25 mouse cellular contexts compared by ENCODE assay signal in genomic region chr3:60507979-60508378, GRCm38 (mm10). TPM values are rescaled to one million over a fixed set of nuclear protein-coding genes. Genes with fewer than 3 reads are reported as not detected.
DNase-seq lines count a peak whose midpoint lies in the region; ATAC-seq and TF ChIP-seq lines count a peak whose summit lies in the region.
"Had no signal": no experiment of that assay in that cellular context is flagged by ENCODE, and none has a peak within 500 bp of the region (broad histone marks: within the 10 kb centered on the region; RNA-seq: fewer than 3 reads in every experiment).

No protein-coding gene starts in this region.

- H3K27ac ChIP-seq in heart, postnatal 0 days (ENCODE audit: low read depth), result 0 out of 2 replicates have a peak overlapping the region, but pooled peaks have one; percentile 61
- H3K27ac ChIP-seq in midbrain, embryonic 11.5 days (ENCODE audit: low read depth, low read length), result no peak overlapping the region
- no peak overlapping the region for H3K27ac ChIP-seq in midbrain, postnatal 0 days (ENCODE audit: low read depth, low read length)
- H3K27ac ChIP-seq in liver, postnatal 0 days (ENCODE audit: low read depth), result 0 out of 2 replicates have a peak overlapping the region, but pooled peaks have one; percentile 7
- H3K27ac ChIP-seq: embryonic facial prominence, embryonic 13.5 days; heart, embryonic 10.5 days; hindbrain, embryonic 15.5 days; intestine, embryonic 15.5 days; limb, embryonic 15.5 days; macrophage had no signal

- intact Hi-C loops in heart, postnatal 25 days (cut with DNase I), result no loop called here
- intact Hi-C loops in left cerebral cortex, postnatal 25 days (cut with DNase I), result no loop called here

- no peak overlapping the region for H3K4me3 ChIP-seq in heart, postnatal 0 days (ENCODE audit: low read depth, low read length)
- no peak overlapping the region for H3K4me3 ChIP-seq in midbrain, embryonic 11.5 days (ENCODE audit: low read depth, low read length)
- H3K4me3 ChIP-seq in midbrain, postnatal 0 days (ENCODE audit: low read depth, low read length), result no peak overlapping the region
- H3K4me3 ChIP-seq in liver, postnatal 0 days (ENCODE audit: low read depth, low read length), result no peak overlapping the region
- H3K4me3 ChIP-seq: embryonic facial prominence, embryonic 13.5 days; heart, embryonic 10.5 days; hindbrain, embryonic 15.5 days; intestine, embryonic 15.5 days; limb, embryonic 15.5 days had no signal

- H3K9me3 ChIP-seq in heart, postnatal 0 days (replicated peaks; ENCODE audit: control insufficient read depth, low read length), result no peaks in the 10 kb centered on the region
- H3K9me3 ChIP-seq in midbrain, embryonic 11.5 days (ENCODE audit: control insufficient read depth, low read length), result no peaks in the 10 kb centered on the region
- H3K9me3 ChIP-seq in midbrain, postnatal 0 days (ENCODE audit: low read length), result no peaks in the 10 kb centered on the region
- no peaks in the 10 kb centered on the region for H3K9me3 ChIP-seq in liver, postnatal 0 days (ENCODE audit: low read length)
- H3K9me3 ChIP-seq: embryonic facial prominence, embryonic 13.5 days; heart, embryonic 10.5 days; hindbrain, embryonic 15.5 days; intestine, embryonic 15.5 days; limb, embryonic 15.5 days had no signal

- DNase-seq in heart, postnatal 0 days (ENCODE audit: low spot score), result no peak
- no peak for DNase-seq in heart, postnatal 25 days (ENCODE audit: low spot score)
- peak; percentile 57 for DNase-seq in midbrain, embryonic 11.5 days (ENCODE audit: low spot score, missing footprints)
- DNase-seq in midbrain, postnatal 0 days (ENCODE audit: low spot score), result no peak
- no peak for DNase-seq in liver, postnatal 0 days
- DNase-seq in layer of hippocampus, adult 9-11 months, result no peak
- DNase-seq in left cerebral cortex, postnatal 25 days (ENCODE audit: low spot score in 2 of 2), result no peak
- DNase-seq: adrenal gland, adult 8-10 months; B cell, adult 2 months; cerebellum, postnatal 10 days; gastrocnemius, postnatal 25 days; heart, postnatal 36 days; kidney, adult 9 months; kidney, postnatal 4 days; midbrain, embryonic 14.5 days; right cerebral cortex, postnatal 14 days; spleen, adult 18-20 months; thymus, postnatal 36 days had no signal

- H3K27me3 ChIP-seq in heart, postnatal 0 days (ENCODE audit: control insufficient read depth, insufficient read depth, low read length), result no peaks in the 10 kb centered on the region
- H3K27me3 ChIP-seq in midbrain, embryonic 11.5 days (ENCODE audit: control insufficient read depth, insufficient read depth, low read length), result no peaks in the 10 kb centered on the region
- H3K27me3 ChIP-seq in midbrain, postnatal 0 days (ENCODE audit: insufficient read depth, low read length), result no peaks in the 10 kb centered on the region
- no peaks in the 10 kb centered on the region for H3K27me3 ChIP-seq in liver, postnatal 0 days (ENCODE audit: insufficient read depth, low read length)
- H3K27me3 ChIP-seq: embryonic facial prominence, embryonic 13.5 days; hindbrain, embryonic 15.5 days; intestine, embryonic 15.5 days; limb, embryonic 15.5 days had no signal

- no peak overlapping the region for H3K4me2 ChIP-seq in heart, postnatal 0 days (ENCODE audit: low read depth, low read length)
- H3K4me2 ChIP-seq in midbrain, embryonic 11.5 days, result no peak overlapping the region
- H3K4me2 ChIP-seq in midbrain, postnatal 0 days (ENCODE audit: low read depth, low read length, poor library complexity, severe bottlenecking), result no peak overlapping the region
- H3K4me2 ChIP-seq in liver, postnatal 0 days (ENCODE audit: low read depth, low read length), result no peak overlapping the region; the same call in 1 of the 2 replicates
- H3K4me2 ChIP-seq: embryonic facial prominence, embryonic 13.5 days; hindbrain, embryonic 15.5 days; intestine, embryonic 15.5 days; limb, embryonic 15.5 days had no signal

- no peaks in the 10 kb centered on the region for H3K36me3 ChIP-seq in heart, postnatal 0 days (replicated peaks; ENCODE audit: control insufficient read depth, insufficient read depth, low read length)
- no peaks in the 10 kb centered on the region for H3K36me3 ChIP-seq in midbrain, embryonic 11.5 days (ENCODE audit: control insufficient read depth, insufficient read depth, low read length)
- no peaks in the 10 kb centered on the region for H3K36me3 ChIP-seq in midbrain, postnatal 0 days (ENCODE audit: insufficient read depth, low read length)
- H3K36me3 ChIP-seq in liver, postnatal 0 days (replicated peaks; ENCODE audit: insufficient read depth, low read length), result no peaks in the 10 kb centered on the region; the same call in 1 of the 2 replicates
- H3K36me3 ChIP-seq: embryonic facial prominence, embryonic 13.5 days; heart, embryonic 10.5 days; hindbrain, embryonic 15.5 days; intestine, embryonic 15.5 days; limb, embryonic 15.5 days had no signal

- H3K9ac ChIP-seq in heart, postnatal 0 days (replicated peaks; ENCODE audit: low read depth, low read length), result no peak overlapping the region
- H3K9ac ChIP-seq in midbrain, embryonic 11.5 days (ENCODE audit: low read length), result no peak overlapping the region
- no peak overlapping the region for H3K9ac ChIP-seq in midbrain, postnatal 0 days (replicated peaks; ENCODE audit: low read length, poor library complexity, severe bottlenecking)
- H3K9ac ChIP-seq in liver, postnatal 0 days (replicated peaks), result no peak overlapping the region
- H3K9ac ChIP-seq: embryonic facial prominence, embryonic 13.5 days; hindbrain, embryonic 15.5 days; intestine, embryonic 15.5 days; limb, embryonic 15.5 days had no signal

- ATAC-seq in heart, postnatal 0 days (ENCODE audit: insufficient read depth, low read depth), result no peak
- ATAC-seq in midbrain, embryonic 11.5 days (ENCODE audit: low FRiP score), result no peak
- ATAC-seq in midbrain, postnatal 0 days (ENCODE audit: low FRiP score), result no peak
- ATAC-seq in liver, postnatal 0 days, result no peak
- ATAC-seq: forebrain, embryonic 14.5 days; intestine, embryonic 15.5 days had no signal

- no peak for TF ChIP-seq EP300 in heart, postnatal 0 days (IDR thresholded peaks at IDR 0.05; ENCODE audit: low read depth)
- peak; percentile 33; the same call in 1 of the 2 replicates for TF ChIP-seq EP300 in liver, postnatal 0 days (IDR thresholded peaks at IDR 0.05; ENCODE audit: low read depth)

- WGBS in heart, postnatal 0 days, result 91% methylated on average over 2 of the region's 2 CpGs
- WGBS in midbrain, embryonic 11.5 days, result 89% methylated on average over 2 of the region's 2 CpGs
- 99% methylated on average over 2 of the region's 2 CpGs for WGBS in midbrain, postnatal 0 days
- WGBS in liver, postnatal 0 days (ENCODE audit: insufficient replicate concordance), result 79% methylated on average over 2 of the region's 2 CpGs

- peaks cover 70% of the 10 kb centered on the region for H3K4me1 ChIP-seq in heart, postnatal 0 days (ENCODE audit: control insufficient read depth, insufficient read depth)
- 0 out of 2 replicates have a peak, but pooled peaks cover 2% of the 10 kb centered on the region for H3K4me1 ChIP-seq in midbrain, embryonic 11.5 days (ENCODE audit: control insufficient read depth, insufficient read depth, low read length)
- H3K4me1 ChIP-seq in midbrain, postnatal 0 days (ENCODE audit: insufficient read depth, low read length), result no peaks in the 10 kb centered on the region
- peaks cover 43% of the 10 kb centered on the region for H3K4me1 ChIP-seq in liver, postnatal 0 days (ENCODE audit: insufficient read depth)

- TF ChIP-seq CTCF in heart, postnatal 0 days (IDR thresholded peaks at IDR 0.05; ENCODE audit: low read depth), result no peak
- TF ChIP-seq CTCF in midbrain, postnatal 0 days (IDR thresholded peaks at IDR 0.05), result no peak
- TF ChIP-seq CTCF in liver, postnatal 0 days (IDR thresholded peaks at IDR 0.05; ENCODE audit: low read depth), result no peak

RNA-seq across cellular contexts. Expression of gene Mbnl1, which starts 35.3 kb away (rescaled TPM):
- 94.9 and 140 TPM in 2 replicates for total RNA-seq in heart, postnatal 0 days (2014; rRNA removed; ENCODE audit: low replicate concordance)
- 70.7 and 70.8 TPM in 2 replicates for polyA plus RNA-seq in heart, postnatal 0 days (2015; fragmentation: Nextera tagmentation; extraction: Ambion mirVana)
- total RNA-seq in heart, postnatal 25 days (2021), result 100 to 1,000 TPM; 191 to 197 TPM
- 36.2 and 43.0 TPM in 2 replicates for polyA plus RNA-seq in midbrain, embryonic 11.5 days (2014; fragmentation: Nextera tagmentation; extraction: Ambion mirVana)
- total RNA-seq in midbrain, postnatal 0 days (2014; rRNA removed), result 85.9 and 86.0 TPM in 2 replicates
- 46.8 and 55.9 TPM in 2 replicates for polyA plus RNA-seq in midbrain, postnatal 0 days (2015; fragmentation: Nextera tagmentation; extraction: Ambion mirVana)
- 61.3 and 73.3 TPM in 2 replicates for polyA plus RNA-seq in liver, postnatal 0 days (2015; fragmentation: Nextera tagmentation; extraction: Ambion mirVana)
- total RNA-seq in left cerebral cortex, postnatal 25 days (2021), result 100 to 1,000 TPM; 135 to 150 TPM

Comparison
In these comparisons a context has a peak if more than half of its experiments do, and no peak if none do; other contexts are left out.
1. H3K27ac ChIP-seq: peak in heart, postnatal 0 days (single experiment) and liver, postnatal 0 days (single experiment); none in midbrain, embryonic 11.5 days (single experiment) and midbrain, postnatal 0 days (single experiment).